Mouse (Mus musculus): Measurements from ENCODE around the gene Zfp3. TPM values are rescaled to one million over a fixed set of nuclear protein-coding genes. Genes with fewer than 3 reads are reported as not detected.

Zfp3 gene
- polyA plus RNA-seq, 1 experiment from 2014 or later: 18.2 TPM

DNA sequence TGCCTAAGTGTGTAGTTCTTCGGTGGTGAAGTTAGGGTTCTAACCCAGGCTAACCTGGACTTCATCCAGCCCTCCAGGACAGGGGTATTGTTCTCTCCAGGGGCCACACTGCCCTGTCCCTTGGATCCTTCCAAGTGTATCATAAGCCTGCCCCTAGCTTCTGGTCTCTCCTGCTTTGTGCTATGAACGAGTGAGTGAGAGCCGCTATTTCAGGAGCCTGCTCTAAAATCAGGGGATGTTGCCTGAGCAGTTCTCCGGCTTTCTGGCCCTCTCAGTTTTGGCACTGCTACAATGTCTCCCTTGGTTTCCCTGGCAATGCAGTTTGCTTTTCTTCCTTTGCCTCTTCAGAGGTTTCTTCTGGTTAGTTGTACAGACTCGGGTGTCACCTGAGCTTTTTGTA lies 32.8 kb upstream of the Zfp3 start:
- no peak overlapping the region for H3K4me3 ChIP-seq (replicated peaks; ENCODE audit: low read length)
- H3K27me3 ChIP-seq (replicated peaks; ENCODE audit: control insufficient read depth, insufficient read depth, low read length): no peaks in the 10 kb centered on the region
- no peaks in the 10 kb centered on the region for H3K4me1 ChIP-seq (replicated peaks; ENCODE audit: control insufficient read depth, insufficient read depth, low read length)
- no peak overlapping the region for H3K27ac ChIP-seq (ENCODE audit: low read length)
- H3K36me3 ChIP-seq (ENCODE audit: control insufficient read depth, insufficient read depth): peaks cover 9% of the 10 kb centered on the region; the same call in 1 of the 2 replicates
- no peak for ATAC-seq
- no peak overlapping the region for H3K9ac ChIP-seq (replicated peaks; ENCODE audit: low read depth, low read length)
- no peak overlapping the region for H3K4me2 ChIP-seq (ENCODE audit: low read length)
- H3K9me3 ChIP-seq (ENCODE audit: control insufficient read depth, low read length): no peaks in the 10 kb centered on the region
- WGBS: 43% methylated on average over 5 of the region's 5 CpGs

DNA sequence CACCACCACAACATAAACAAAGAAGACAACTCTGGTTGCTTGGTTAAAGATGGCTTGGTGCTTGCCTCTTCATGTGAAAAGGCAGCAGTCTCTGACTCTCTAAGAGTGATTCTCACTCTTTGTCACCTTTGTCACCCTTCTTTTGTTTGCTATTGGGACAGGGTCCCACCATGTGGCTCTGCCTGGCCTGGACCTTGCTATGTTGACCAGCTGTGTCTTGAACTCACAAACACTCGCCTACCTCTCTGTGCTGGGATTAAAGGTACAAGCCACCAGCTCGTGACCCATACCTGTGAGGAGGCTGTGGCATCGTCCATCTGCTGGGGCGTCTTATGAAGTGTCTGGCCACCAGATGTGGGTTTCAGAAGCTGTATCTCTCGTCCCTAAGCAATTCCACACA lies 30.8 kb upstream of the Zfp3 start:
- Histone ChIP-seq H3K36me3 (ENCODE audit: control insufficient read depth, insufficient read depth) (no peaks in the 10 kb centered on the region), H3K27ac (ENCODE audit: low read length) (no peak overlapping the region), H3K9ac (replicated peaks; ENCODE audit: low read depth, low read length) (no peak overlapping the region), H3K4me2 (ENCODE audit: low read length) (no peak overlapping the region), H3K4me1 (replicated peaks; ENCODE audit: control insufficient read depth, insufficient read depth, low read length) (no peaks in the 10 kb centered on the region), H3K9me3 (ENCODE audit: control insufficient read depth, low read length) (no peaks in the 10 kb centered on the region), H3K27me3 (replicated peaks; ENCODE audit: control insufficient read depth, insufficient read depth, low read length) (no peaks in the 10 kb centered on the region), H3K4me3 (replicated peaks; ENCODE audit: low read length) (no peak overlapping the region)
- WGBS: 77% methylated on average over 5 of the region's 5 CpGs
- ATAC-seq: no peak

- WGBS: 91% methylated on average over 5 of the region's 5 CpGs
- no peaks in the 10 kb centered on the region for H3K4me1 ChIP-seq (replicated peaks; ENCODE audit: control insufficient read depth, insufficient read depth, low read length)
- no peaks in the 10 kb centered on the region for H3K36me3 ChIP-seq (ENCODE audit: control insufficient read depth, insufficient read depth)
- H3K4me2 ChIP-seq (ENCODE audit: low read length): no peak overlapping the region
- H3K9me3 ChIP-seq (ENCODE audit: control insufficient read depth, low read length): no peaks in the 10 kb centered on the region
- no peaks in the 10 kb centered on the region for H3K27me3 ChIP-seq (replicated peaks; ENCODE audit: control insufficient read depth, insufficient read depth, low read length)
- H3K27ac ChIP-seq (ENCODE audit: low read length): no peak overlapping the region
- no peak for ATAC-seq
- no peak overlapping the region for H3K4me3 ChIP-seq (replicated peaks; ENCODE audit: low read length)
- H3K9ac ChIP-seq (replicated peaks; ENCODE audit: low read depth, low read length): no peak overlapping the region
Observed at GRCm38 (mm10) chr11:70737749-70738148, 26.3 kb upstream of the Zfp3 start.

- no peak overlapping the region for H3K4me3 ChIP-seq (replicated peaks; ENCODE audit: low read length)
- H3K36me3 ChIP-seq (ENCODE audit: control insufficient read depth, insufficient read depth): no peaks in the 10 kb centered on the region
- no peak overlapping the region for H3K9ac ChIP-seq (replicated peaks; ENCODE audit: low read depth, low read length)
- H3K27ac ChIP-seq (ENCODE audit: low read length): no peak overlapping the region
- no peaks in the 10 kb centered on the region for H3K4me1 ChIP-seq (replicated peaks; ENCODE audit: control insufficient read depth, insufficient read depth, low read length)
- no peaks in the 10 kb centered on the region for H3K9me3 ChIP-seq (ENCODE audit: control insufficient read depth, low read length)
- 96% methylated on average over 3 of the region's 3 CpGs for WGBS
- H3K27me3 ChIP-seq (replicated peaks; ENCODE audit: control insufficient read depth, insufficient read depth, low read length): no peaks in the 10 kb centered on the region
- no peak overlapping the region for H3K4me2 ChIP-seq (ENCODE audit: low read length)
- ATAC-seq: no peak
Observed at GRCm38 (mm10) chr11:70741603-70742002, 22.4 kb upstream of the Zfp3 start.

DNA sequence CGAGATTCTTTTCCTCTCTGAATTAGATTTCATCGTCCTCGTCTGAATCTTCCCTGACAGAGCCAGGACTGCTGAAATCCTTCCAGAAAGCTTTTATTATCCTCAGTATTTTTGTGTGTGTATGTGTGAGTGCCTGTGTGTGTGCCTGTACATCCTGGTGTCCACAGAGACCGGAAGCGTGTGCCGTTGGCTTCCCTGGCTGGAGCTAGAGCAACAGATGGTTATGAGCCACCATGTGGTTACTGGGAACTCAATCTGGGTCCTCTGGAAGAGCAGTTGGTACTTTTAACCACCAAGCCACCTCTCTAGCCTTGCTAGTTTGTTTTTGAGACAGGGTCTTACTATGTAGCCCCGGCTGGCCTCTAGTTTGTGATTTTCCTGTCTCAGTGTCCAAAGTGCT lies 21.9 kb upstream of the Zfp3 start:
- WGBS: 90% methylated on average over 7 of the region's 7 CpGs
- Histone ChIP-seq H3K4me3 (replicated peaks; ENCODE audit: low read length) (no peak overlapping the region), H3K4me2 (ENCODE audit: low read length) (no peak overlapping the region)

DNA sequence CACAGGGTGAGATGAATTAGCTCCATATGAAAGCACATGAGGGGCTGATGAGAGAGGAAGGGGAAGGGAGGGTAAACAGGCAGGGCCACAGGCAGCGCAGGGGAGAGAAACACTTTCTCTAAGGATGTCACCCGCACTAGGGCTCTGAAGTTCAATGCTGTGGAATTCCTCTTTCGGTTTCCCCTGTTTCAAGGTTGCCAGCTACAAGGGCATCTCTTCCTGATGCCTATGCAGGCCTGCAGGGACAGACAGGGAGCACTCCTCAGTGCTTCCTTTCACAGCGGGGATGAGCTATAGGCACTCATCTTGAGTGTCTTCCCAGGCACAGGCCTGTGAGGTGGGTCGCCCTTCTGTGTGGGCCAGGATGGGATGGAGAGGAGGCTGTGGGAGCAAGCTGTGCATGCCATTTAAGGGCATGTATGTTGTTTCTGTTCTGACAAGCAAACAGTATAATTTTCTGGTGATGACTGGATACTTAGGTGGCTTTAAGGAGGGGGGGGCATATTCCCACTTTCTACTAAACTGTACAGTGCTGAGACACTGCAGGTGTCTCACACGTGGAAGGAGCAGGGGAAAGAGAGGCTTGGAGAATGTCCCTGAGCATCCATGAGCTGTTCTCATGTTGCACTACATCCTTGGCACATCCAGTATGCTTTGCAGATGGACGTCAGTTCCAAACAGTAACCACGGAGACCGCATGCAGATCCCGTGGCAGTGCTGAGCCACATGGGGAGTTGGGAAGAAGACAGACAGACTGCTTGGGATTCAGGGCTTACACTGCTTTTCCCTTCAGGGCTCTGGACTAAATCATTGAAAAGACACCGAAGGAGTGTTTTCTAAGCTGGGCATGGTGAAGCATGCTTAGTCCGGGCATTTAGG lies 21.2 kb upstream of the Zfp3 start:
- no peak for ATAC-seq
- Histone ChIP-seq H3K9ac (replicated peaks; ENCODE audit: low read depth, low read length) (no peak overlapping the region), H3K27me3 (replicated peaks; ENCODE audit: control insufficient read depth, insufficient read depth, low read length) (no peaks in the 10 kb centered on the region), H3K4me2 (ENCODE audit: low read length) (no peak overlapping the region), H3K36me3 (ENCODE audit: control insufficient read depth, insufficient read depth) (no peaks in the 10 kb centered on the region), H3K27ac (ENCODE audit: low read length) (no peak overlapping the region), H3K4me1 (replicated peaks; ENCODE audit: control insufficient read depth, insufficient read depth, low read length) (no peaks in the 10 kb centered on the region), H3K9me3 (ENCODE audit: control insufficient read depth, low read length) (no peaks in the 10 kb centered on the region), H3K4me3 (replicated peaks; ENCODE audit: low read length) (no peak overlapping the region)
- WGBS: 74% methylated on average over 12 of the region's 12 CpGs

More for the DNA sequence above, 21.9 kb upstream of the Zfp3 start:
- no peaks in the 10 kb centered on the region for H3K9me3 ChIP-seq (ENCODE audit: control insufficient read depth, low read length)
- H3K27ac ChIP-seq (ENCODE audit: low read length): no peak overlapping the region
- no peaks in the 10 kb centered on the region for H3K27me3 ChIP-seq (replicated peaks; ENCODE audit: control insufficient read depth, insufficient read depth, low read length)
- no peak for ATAC-seq
- no peaks in the 10 kb centered on the region for H3K36me3 ChIP-seq (ENCODE audit: control insufficient read depth, insufficient read depth)
- H3K9ac ChIP-seq (replicated peaks; ENCODE audit: low read depth, low read length): no peak overlapping the region
- H3K4me1 ChIP-seq (replicated peaks; ENCODE audit: control insufficient read depth, insufficient read depth, low read length): no peaks in the 10 kb centered on the region

DNA sequence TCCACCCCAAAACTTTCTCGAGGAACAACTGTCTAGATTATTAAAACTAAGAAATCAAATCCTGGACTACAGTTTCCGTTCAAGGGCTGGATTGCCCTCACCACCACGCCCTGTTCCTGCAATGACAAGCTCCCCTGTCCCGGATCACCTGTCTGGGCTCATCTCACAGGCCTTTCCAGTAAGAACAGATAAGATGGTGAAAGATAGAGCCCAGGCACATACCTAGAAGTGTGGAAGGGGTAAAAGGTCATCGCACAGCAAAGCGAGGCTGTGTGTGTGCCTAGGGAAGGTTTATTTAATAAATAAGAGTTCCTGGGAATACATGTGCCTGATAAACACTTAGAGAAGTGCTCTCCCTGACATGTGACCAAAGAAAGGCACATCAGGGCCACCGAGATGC lies 18.4 kb upstream of the Zfp3 start:
- no peak for ATAC-seq
- H3K9ac ChIP-seq (replicated peaks; ENCODE audit: low read depth, low read length): no peak overlapping the region
- H3K4me2 ChIP-seq (ENCODE audit: low read length): no peak overlapping the region
- no peak overlapping the region for H3K27ac ChIP-seq (ENCODE audit: low read length)
- WGBS: 88% methylated on average over 7 of the region's 7 CpGs
- H3K36me3 ChIP-seq (ENCODE audit: control insufficient read depth, insufficient read depth): no peaks in the 10 kb centered on the region
- H3K27me3 ChIP-seq (replicated peaks; ENCODE audit: control insufficient read depth, insufficient read depth, low read length): no peaks in the 10 kb centered on the region
- H3K9me3 ChIP-seq (ENCODE audit: control insufficient read depth, low read length): peaks cover 3% of the 10 kb centered on the region; the same call in 1 of the 2 replicates
- no peaks in the 10 kb centered on the region for H3K4me1 ChIP-seq (replicated peaks; ENCODE audit: control insufficient read depth, insufficient read depth, low read length)
- H3K4me3 ChIP-seq (replicated peaks; ENCODE audit: low read length): no peak overlapping the region

- Histone ChIP-seq H3K4me1 (replicated peaks; ENCODE audit: control insufficient read depth, insufficient read depth, low read length) (no peaks in the 10 kb centered on the region), H3K27me3 (replicated peaks; ENCODE audit: control insufficient read depth, insufficient read depth, low read length) (no peaks in the 10 kb centered on the region), H3K36me3 (ENCODE audit: control insufficient read depth, insufficient read depth) (no peaks in the 10 kb centered on the region), H3K4me3 (replicated peaks; ENCODE audit: low read length) (no peak overlapping the region), H3K4me2 (ENCODE audit: low read length) (no peak overlapping the region), H3K27ac (ENCODE audit: low read length) (no peak overlapping the region), H3K9ac (replicated peaks; ENCODE audit: low read depth, low read length) (no peak overlapping the region), H3K9me3 (ENCODE audit: control insufficient read depth, low read length) (peaks cover 3% of the 10 kb centered on the region; the same call in 1 of the 2 replicates)
- no peak for ATAC-seq
- 87% methylated on average over 4 of the region's 4 CpGs for WGBS
Observed at GRCm38 (mm10) chr11:70747876-70748545, 16.0 kb upstream of the Zfp3 start.

GRCm38 (mm10) chr11:70752337-70753017 lies 11.5 kb upstream of the Zfp3 start:
- no peak overlapping the region for H3K9ac ChIP-seq (replicated peaks; ENCODE audit: low read depth, low read length)
- H3K4me1 ChIP-seq (replicated peaks; ENCODE audit: control insufficient read depth, insufficient read depth, low read length): 0 out of 2 replicates have a peak, but pooled peaks cover 4% of the 10 kb centered on the region
- 84% methylated on average over 4 of the region's 4 CpGs for WGBS
- no peak for ATAC-seq
- no peak overlapping the region for H3K4me2 ChIP-seq (ENCODE audit: low read length)
- no peaks in the 10 kb centered on the region for H3K36me3 ChIP-seq (ENCODE audit: control insufficient read depth, insufficient read depth)
- peaks cover 3% of the 10 kb centered on the region; the same call in 1 of the 2 replicates for H3K9me3 ChIP-seq (ENCODE audit: control insufficient read depth, low read length)
- no peak overlapping the region for H3K27ac ChIP-seq (ENCODE audit: low read length)
- no peaks in the 10 kb centered on the region for H3K27me3 ChIP-seq (replicated peaks; ENCODE audit: control insufficient read depth, insufficient read depth, low read length)
- no peak overlapping the region for H3K4me3 ChIP-seq (replicated peaks; ENCODE audit: low read length)
